In genomic region chr5:117286831-117287822, GRCm38 (mm10) we compare ENCODE assay signal across 7 mouse cellular contexts. TPM values are rescaled to one million over a fixed set of nuclear protein-coding genes. Genes with fewer than 3 reads are reported as not detected.
DNase-seq lines count a peak whose midpoint lies in the region; ATAC-seq lines count a peak whose summit lies in the region.

Gene Pebp1, minus strand, starts transcription at chr5:117287625.

- H3K36me3 ChIP-seq in embryonic facial prominence, embryonic 10.5 days (replicated peaks): peaks cover 35% of the 10 kb centered on the region
- peaks cover 35% of the 10 kb centered on the region for H3K36me3 ChIP-seq in limb, embryonic 10.5 days
- H3K36me3 ChIP-seq in midbrain, embryonic 13.5 days: peaks cover 31% of the 10 kb centered on the region

- peaks cover 9% of the 10 kb centered on the region; the same call in 1 of the 2 replicates for H3K27me3 ChIP-seq in embryonic facial prominence, embryonic 10.5 days (replicated peaks; ENCODE audit: low read depth, poor library complexity, severe bottlenecking)
- no peaks in the 10 kb centered on the region for H3K27me3 ChIP-seq in limb, embryonic 10.5 days (ENCODE audit: low read depth, poor library complexity, severe bottlenecking)
- H3K27me3 ChIP-seq in midbrain, embryonic 13.5 days: peaks cover 10% of the 10 kb centered on the region; the same call in 1 of the 2 replicates

- H3K9me3 ChIP-seq in embryonic facial prominence, embryonic 10.5 days: peaks cover 9% of the 10 kb centered on the region; the same call in 1 of the 2 replicates
- H3K9me3 ChIP-seq in limb, embryonic 10.5 days (replicated peaks): no peaks in the 10 kb centered on the region
- no peaks in the 10 kb centered on the region for H3K9me3 ChIP-seq in midbrain, embryonic 13.5 days

- peak within 1 kb of the TSS; percentile 88 for H3K4me3 ChIP-seq in embryonic facial prominence, embryonic 10.5 days
- H3K4me3 ChIP-seq in limb, embryonic 10.5 days: peak within 1 kb of the TSS; percentile 75
- H3K4me3 ChIP-seq in midbrain, embryonic 13.5 days (replicated peaks): peak within 1 kb of the TSS; percentile 88

- H3K4me2 ChIP-seq in midbrain, embryonic 13.5 days (replicated peaks): peak within 1 kb of the TSS; percentile 69

- DNase-seq in adrenal gland, postnatal 10 days: peak; percentile 99
- DNase-seq in embryonic facial prominence, embryonic 10.5 days (ENCODE audit: low spot score): peak; percentile 97
- peak; percentile 94 for DNase-seq in kidney, adult 11 months
- DNase-seq in limb, embryonic 10.5 days (ENCODE audit: low spot score): peak; percentile 94
- DNase-seq in spleen, adult 12 weeks (ENCODE audit: low spot score): peak; percentile 90

- H3K4me1 ChIP-seq in embryonic facial prominence, embryonic 10.5 days: peaks cover 30% of the 10 kb centered on the region
- H3K4me1 ChIP-seq in limb, embryonic 10.5 days: peaks cover 20% of the 10 kb centered on the region
- peaks cover 36% of the 10 kb centered on the region for H3K4me1 ChIP-seq in midbrain, embryonic 13.5 days (replicated peaks)

- H3K27ac ChIP-seq in embryonic facial prominence, embryonic 10.5 days (replicated peaks): peak within 1 kb of the TSS; percentile 93
- peak within 1 kb of the TSS; percentile 94 for H3K27ac ChIP-seq in limb, embryonic 10.5 days
- peak within 1 kb of the TSS; percentile 57 for H3K27ac ChIP-seq in midbrain, embryonic 13.5 days

- WGBS in embryonic facial prominence, embryonic 10.5 days: 1% methylated on average over 77 of the region's 77 CpGs
- WGBS in limb, embryonic 10.5 days: under 1% methylated on average over 77 of the region's 77 CpGs
- under 1% methylated on average over 75 of the region's 77 CpGs for WGBS in midbrain, embryonic 13.5 days

- H3K9ac ChIP-seq in midbrain, embryonic 13.5 days (replicated peaks): peak within 1 kb of the TSS; percentile 83

- peak; percentile 97 for ATAC-seq in granulocyte monocyte progenitor cell, adult 5-6 weeks (replicated peaks; ENCODE audit: poor library complexity, severe bottlenecking)
- ATAC-seq in midbrain, embryonic 13.5 days: peak; percentile 96

RNA-seq across cellular contexts. Expression of gene Pebp1, which starts in this region (rescaled TPM):
- total RNA-seq in adrenal gland, postnatal 10 days (2021): 100 to 1,000 TPM; 763 to 803 TPM
- 895 and 919 TPM in 2 replicates for polyA plus RNA-seq in embryonic facial prominence, embryonic 10.5 days (2016; fragmentation: Nextera tagmentation; extraction: Ambion mirVana)
- total RNA-seq in granulocyte monocyte progenitor cell, adult 5-6 weeks (2014; fragmentation: Nextera tagmentation): 447 and 515 TPM in 2 replicates
- 170 and 182 TPM in 2 replicates for total RNA-seq in granulocyte monocyte progenitor cell, adult 5-6 weeks (2017)
- polyA plus RNA-seq in limb, embryonic 10.5 days (2016; fragmentation: Nextera tagmentation; extraction: Ambion mirVana): 922 and 1,037 TPM in 2 replicates
- polyA plus RNA-seq in midbrain, embryonic 13.5 days (2015; fragmentation: Nextera tagmentation; extraction: Ambion mirVana): 1,014 and 1,066 TPM in 2 replicates

Comparison
In these comparisons a context has a peak if more than half of its experiments do, and no peak if none do; other contexts are left out.
1. Peak in every context shown above with its lines: DNase-seq, ATAC-seq, H3K4me3 ChIP-seq and H3K27ac ChIP-seq.